Mouse (Mus musculus): ENCODE results near the gene Vasp.

Vasp gene

DNA sequence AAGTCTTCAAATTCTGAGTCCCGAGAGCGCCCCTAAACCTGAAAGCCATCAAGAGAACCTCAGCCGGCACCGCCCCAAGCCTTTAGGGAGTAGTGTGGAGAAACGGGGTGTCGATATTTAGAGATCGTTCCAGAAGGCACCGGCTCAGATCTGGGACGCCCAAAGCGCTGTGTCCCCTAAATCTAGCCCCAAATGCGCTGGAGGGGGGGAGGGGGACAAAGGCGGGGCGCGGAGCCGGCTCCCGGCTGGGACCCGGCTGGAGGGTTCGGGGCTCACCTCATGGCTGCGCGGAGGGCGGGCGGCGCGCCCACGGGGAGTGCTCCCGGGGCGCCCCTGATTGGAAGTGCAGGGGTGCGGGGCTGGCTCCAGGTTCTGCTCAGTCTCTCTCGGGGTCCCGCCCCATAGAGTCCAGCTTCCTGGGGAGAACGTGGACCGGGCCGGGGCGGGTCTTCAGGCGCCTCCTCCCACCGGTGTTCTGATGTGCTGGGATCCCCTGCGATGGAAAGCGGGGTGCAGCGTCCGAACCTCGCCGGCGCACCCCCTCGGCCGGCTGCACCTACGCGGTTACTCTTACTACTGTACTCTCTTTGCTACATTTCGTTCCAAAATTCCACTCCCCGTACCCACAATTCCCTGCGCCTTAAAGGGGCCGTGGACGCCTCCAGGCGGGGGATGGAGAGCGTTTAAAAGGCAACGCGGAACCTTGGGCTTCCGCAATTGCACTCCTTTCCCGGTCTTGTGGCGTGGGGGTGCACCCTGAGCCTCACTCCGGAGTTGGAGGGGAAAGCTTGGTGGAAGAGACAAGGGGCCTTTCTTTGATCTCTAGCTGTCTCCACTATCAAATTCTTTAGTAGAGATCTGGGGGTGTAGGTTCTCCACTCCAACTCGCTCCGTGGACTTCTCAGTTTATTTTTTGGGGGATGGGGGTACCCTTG, at the start of gene Vasp:
Vasp (minus strand) TSS at position 580 of the 935 bp plus-strand sequence.
- peak; percentile 90 for DNase-seq (ENCODE audit: low spot score)

DNA sequence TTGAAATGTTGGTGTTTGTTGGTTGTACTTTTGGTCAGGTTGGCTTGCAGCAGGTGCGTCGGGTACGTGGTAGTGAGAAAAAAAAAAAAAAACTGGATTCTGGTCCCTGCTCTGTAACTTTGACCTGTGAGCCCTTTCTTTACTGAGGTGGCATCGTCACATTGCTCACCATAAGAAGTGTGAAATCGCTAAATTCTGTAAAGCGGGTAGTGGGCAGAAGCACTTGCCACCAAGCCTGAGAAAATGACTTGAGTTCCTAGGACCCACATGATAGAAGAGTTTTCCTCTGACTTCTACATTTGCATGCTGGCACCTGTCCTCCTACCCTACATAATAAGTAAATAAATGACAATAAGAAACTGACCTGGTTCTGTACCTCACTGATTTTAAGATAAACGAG, 49.0 kb upstream of the Vasp start:
- DNase-seq (ENCODE audit: low spot score): no peak

DNA sequence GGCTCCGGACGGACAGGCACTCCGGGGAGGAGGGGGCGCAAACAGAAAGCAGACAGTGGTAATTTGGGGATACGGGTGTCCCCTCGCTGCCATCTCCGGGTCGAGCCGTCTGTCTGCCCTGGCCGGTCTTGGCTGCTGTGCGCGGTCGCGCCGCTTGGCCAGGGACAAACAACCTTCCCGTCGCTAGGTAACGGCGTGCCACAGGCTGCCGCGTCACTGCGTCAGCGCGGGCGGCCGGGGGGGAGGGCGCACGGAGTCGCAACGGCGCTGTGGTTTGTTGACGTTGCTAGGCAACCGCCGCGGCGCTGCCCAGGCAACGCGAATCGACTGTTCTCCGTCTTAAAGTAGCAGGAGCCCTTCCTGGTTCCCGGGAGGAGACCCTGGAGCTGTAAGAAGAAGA, 48.3 kb upstream of the Vasp start:
- DNase-seq (ENCODE audit: low spot score): peak; percentile 99

DNA sequence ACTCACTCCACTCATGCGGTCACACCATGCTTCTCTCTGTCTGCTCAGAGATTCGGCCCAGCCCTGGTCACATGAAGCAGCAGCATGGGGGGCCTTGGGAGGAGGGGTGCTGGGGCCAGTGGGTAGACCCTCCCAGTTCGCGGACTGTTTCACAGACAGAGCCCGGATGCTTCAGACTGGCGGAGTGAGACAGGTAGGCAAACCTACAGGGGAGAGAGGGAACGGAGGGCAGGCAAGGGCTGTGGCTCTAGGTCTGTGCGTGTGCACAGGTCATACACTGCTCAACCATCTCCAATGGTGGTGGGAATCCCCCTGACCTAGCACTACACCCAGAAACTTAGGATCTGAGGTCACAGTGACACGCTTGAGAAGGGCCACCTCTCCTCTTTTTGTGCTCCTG, 47.8 kb upstream of the Vasp start:
- no peak for DNase-seq (ENCODE audit: low spot score)

DNA sequence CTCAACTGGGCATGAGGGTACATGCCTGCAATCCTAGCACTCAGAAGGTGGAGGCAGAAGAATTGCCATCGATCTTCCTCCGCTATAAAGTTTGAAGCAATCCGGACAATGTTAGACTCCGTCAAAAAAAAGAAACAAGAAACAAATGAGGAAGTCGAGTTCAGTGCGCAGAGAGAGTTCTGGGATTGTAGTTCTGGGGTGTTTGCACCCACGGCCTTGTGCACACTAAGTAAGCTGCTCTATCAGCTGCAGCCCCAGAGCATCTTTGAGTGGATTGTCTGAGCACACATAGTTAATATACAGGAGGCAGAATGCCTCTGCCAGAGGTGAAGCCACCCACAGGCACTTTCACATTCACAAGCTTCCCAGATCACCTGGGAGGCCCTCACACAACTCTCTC, 47.1 kb upstream of the Vasp start:
- no peak for DNase-seq (ENCODE audit: low spot score)

DNA sequence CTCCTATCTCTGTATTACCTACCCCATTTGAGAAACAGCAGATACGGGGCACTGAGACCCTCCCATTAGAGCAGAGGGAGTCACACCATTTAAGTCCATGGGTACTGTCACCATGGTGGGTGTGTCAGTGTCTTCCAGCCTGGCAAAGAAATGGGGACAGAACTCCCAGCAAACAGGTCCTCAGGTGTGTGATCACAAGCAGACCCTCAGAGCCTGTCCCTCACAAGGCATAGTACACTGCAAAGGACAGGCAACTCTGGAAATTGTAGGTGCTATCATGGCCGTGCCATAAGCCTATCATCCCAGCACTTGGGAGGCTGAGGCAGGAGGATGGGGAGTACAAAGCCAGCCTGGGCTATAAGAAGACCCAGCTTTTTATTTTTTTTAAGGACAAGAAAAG, 46.6 kb upstream of the Vasp start:
- DNase-seq (ENCODE audit: low spot score): no peak

DNA sequence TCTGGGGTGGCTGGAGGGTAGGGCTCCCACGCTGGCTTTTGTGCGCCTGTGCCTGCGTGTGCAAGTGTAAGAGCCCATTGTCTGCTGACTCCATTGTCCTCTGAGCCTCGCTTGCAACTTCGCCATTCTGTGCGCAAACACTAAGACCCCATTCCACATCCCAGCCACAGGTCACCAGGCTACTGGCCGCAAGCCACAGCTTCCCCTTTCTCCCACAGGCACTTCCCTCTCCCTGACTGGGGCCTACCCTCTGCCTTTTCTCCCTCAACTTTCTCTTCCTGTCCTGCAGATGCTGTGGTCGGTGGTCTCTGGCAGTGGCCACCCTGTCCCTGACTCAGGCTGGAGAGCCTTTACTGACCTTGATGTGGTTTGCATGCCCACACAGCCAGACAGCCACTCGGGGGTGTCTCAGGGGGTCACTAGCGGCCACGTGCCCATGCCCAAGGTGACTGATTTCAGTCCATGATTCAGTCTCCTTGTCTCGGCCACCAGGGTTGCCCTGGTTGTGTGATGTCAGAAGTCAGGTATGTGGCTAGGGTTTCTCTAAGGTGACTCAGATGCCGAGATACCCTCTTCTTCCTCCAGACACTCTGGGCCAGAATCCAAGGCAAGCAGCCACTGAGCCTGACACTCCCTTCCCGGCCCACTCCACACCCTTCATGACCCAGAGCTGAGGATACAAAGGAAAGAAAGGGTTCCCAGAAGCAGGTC, 45.0 kb upstream of the Vasp start:
- no peak for DNase-seq (ENCODE audit: low spot score)

DNA sequence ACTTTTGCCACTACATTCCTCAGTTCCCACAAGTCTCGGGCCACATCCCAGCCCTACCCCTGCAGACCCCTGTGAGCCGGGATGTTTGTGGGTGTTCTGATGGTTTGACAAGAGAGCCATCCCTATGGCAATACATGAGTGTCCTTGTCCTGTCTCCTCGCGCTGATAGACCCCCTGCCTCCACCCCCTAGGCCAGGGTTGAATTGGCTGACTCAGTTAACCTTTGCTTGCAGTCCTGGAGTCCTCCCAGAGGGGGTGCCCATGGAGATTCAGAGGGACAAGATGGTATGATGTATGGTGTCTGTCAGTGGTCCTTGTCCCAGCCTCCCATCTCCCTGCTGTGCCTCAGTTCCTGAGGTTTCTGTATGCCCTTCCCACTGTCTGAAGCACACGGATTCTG, 42.4 kb upstream of the Vasp start:
- DNase-seq (ENCODE audit: low spot score): no peak

DNA sequence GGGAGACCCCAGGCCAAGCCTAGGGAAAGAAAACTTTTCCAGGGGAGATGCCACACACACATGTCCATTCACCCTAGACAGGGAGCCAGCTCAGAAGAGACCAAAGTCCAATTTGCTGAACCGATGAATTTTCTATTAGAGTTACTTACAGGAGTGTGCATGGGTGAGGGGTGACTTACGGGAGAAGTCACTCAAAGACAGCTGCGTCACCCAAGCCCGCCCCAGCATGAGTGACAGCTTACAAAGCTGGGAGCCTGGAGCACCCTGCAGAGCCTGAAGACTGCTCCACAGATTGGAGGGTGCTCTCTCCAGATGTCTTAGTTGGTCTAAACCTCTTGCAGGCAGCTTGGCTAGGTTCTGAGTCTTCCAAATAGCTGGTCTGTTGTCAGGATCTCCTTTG, 40.4 kb upstream of the Vasp start:
- no peak for DNase-seq (ENCODE audit: low spot score)

DNA sequence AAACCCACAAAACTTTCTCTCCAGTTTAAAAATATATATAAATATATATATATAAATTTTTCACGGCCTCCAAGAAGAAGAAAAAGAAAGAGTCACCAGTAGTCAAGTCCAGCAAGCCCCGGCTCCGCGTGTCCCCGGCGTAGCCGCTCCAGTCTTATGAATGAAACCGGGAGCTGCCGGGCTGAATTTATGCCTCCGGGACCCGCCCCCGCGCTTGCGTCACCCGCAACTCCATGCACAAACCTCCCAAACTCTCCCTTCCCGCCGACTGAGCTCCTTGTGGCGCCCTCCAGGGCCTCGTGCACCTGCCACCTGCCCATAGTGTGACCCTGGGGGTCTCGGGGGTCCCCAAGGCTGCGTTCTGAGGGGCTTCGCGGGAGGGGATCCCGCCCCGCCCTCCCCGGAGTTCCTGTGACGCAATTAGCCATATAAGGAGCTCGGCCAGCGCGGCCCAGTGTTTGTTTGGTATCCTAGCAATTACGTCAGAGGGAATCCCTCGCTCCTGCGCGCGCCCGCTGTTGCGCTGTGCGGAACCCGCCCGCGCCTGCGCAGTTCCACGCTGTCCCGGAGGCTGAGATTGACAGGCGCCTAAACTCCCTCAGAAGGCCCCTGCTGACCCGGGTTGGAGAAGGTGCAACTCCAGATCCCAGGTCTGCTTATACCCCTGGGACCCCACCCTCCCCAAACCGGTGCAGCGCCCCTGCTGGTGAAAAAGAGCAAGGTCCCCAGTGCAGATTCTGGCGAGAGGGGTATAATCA, 38.4 kb upstream of the Vasp start, which contains the start of gene Fosb:
Fosb (minus strand) TSS at position 168 of the 758 bp plus-strand sequence.
- DNase-seq (ENCODE audit: low spot score): peak; percentile 98

DNA sequence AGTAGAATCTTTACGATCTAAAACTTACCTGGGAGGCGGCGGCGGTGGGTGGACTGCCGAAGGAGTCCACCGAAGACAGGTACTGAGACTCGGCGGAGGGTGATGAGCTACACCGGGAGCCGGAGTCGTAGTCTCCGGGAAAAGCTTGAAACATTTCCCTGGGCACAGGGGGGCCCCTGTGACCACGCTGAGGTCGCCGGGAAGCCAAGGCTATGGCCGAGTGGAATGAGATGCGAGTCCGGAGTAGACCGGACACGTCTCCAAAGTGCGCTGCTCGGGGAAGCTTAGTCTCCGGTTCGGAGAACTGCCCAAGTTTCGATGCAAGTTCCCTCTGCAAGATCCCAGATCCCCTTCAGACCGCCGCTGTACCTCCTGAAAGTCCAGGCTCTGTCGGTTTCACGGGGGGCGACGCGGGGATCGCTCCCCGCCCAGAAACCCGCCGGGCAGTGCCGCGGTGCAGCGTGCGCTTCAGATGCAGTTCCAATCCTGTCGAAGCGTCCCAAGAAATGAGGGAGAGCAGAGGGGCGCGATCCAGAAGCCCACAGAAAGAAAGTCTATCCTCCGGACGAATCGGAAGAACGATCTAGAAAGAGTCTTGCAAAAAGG, 37.8 kb upstream of the Vasp start:
- no peak for DNase-seq (ENCODE audit: low spot score)

DNA sequence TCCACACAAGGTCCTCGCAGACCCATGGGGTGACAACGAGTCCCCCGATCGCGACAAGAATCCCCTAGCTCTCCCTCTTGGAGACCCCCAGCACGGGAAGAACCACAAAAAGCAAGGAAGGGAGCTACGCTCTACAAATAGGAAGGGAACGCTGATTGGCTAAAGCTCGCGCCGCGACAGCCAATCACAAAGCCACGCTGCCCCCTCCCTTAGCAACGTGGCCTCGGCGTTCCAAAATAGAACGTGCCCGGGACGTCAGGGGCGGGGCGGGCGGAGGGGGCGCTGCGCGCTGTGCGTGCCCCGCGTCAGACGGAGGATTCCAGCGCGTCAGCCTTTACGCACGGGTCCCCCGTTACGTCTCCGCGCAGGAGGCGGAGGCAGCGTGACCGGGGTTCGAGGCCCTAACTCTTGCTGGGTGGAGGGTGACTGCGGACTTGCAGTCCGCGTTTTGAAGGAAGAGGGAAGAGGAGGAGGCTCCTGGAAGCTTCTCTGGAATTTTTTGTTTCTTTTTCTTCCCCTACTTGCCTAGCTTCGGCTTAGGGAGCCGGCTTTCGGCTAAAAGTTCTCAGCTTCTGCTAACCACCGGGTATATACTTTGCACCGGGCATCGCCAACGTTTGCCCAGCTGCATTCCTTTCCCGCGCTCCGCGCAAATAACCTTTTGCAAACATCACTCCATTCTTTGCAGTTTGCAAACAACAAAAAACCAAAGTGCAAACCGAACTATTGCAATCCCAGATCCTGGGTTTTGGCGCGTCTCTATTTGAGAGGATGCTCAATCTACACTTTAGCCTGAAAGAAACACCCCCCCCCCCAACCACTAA, 37.0 kb upstream of the Vasp start:
- DNase-seq (ENCODE audit: low spot score): peak; percentile 96

DNA sequence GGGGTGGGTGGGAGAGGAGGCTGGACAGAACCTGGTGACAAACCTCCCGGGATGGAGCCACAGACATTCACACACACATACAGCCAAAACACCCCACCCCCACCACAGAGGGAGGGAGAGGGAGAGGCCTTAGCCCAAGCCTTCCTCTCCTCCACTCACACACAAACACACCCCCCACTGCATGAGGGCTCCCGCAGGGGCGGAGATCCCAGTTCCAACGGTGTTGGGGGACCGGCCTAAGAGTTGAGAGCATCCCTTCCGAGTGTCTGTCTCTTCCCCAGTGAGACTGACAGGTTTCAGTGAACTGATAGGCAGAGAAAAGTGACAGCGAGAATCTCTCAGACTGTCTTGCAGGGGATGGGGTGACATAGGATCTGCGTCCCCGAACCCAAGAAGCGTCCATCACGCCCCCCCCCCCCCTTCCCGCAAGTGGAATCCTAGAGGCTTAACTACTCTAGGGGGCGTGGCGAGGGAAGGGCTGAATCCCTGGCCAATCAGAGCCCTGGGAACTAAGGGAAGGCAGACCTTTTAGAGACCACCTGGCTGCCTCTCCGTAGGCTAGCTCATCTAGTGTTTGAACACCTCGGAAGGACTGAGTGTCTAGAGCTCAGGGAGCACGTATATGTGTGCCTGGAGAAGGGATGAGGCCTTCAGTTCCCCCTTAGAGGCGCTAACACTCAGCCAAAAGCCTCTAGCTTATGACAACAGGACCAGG, 36.3 kb upstream of the Vasp start:
- peak; percentile 87 for DNase-seq (ENCODE audit: low spot score)

DNA sequence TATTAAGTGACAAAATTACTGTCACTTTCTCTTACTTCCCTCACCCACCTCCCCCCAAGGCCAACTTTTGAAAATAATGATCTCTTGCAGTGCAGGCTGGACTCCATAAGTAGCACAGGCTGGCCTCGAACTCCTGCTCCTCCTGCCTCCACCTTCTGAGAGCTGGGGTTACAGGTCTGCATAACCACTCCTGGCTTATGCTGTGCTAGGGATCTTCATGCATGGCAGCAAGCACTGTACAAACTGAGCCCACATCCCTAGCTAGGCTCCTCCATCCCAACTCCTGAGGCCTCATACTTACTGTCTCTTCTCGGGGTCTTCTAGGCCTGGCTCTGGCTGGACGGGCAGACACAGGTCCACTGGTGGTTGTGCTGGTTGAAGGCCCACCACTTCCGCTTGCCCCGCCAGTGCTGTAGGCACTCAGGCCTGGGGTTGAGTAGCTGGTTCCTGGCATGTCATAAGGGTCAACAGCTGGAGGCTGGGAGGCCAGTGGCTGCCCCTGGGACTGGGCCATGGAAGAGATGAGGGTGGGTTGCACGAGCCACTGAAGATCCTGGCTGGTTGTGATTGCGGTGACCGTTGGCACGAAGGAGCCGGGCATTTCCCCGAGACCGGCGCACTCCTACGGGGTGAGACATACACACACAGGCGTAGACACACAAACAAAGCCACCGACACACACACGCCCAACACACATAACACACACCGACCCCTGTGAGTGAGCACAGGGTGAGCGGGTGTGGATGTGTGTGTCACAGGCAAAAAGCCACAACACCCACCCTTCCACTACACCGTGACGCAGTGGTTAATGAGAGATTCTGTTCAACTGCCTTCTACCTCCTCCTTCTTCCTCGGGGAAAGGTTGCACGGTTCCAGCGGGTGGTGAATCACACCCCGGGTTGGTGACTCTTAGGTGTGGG, 35.5 kb upstream of the Vasp start:
- DNase-seq (ENCODE audit: low spot score): no peak

DNA sequence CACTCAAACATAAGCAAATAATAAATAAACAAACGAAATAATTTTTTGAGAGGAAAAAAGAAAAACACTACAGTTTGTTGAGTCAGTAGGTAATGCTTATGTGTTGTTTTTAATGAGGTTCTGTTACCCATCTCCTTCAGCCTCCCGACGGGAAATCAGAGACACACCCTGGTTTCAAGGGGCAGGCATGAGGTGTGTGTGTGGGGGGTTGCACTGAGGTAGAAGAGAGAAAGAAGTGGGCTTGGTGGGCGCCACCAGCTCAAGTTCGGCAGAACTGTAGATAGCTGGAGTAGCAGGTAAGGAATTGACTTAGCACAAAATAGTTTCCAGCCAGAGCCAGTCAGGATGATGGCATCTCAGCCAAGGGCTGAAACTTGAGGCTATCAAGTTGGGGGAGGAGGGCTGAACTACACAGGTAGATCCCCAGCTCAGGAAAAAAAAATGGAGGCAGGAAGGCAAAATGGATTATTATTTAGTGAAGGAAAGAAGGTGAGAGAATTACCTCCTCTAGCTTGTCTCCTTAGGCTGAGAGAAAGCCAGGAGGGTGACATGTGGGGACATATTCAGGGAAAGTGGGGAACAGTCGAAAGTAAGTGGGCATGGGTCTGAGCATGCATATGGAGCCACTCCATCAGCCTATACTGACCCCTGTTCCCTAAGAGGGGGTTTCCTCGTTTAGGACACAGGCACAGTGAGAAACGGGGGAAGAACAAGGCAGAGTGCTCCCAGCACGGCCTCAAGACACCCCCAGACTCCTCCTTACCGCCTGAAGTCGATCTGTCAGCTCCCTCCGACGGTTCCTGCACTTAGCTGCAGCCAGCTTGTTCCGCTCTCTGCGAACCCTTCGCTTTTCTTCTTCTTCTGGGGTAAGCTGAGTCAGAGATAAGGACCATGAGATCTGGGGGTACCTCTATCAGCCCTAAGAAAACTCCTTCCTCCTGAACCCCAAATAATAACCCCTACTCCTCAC, 34.5 kb upstream of the Vasp start:
- DNase-seq (ENCODE audit: low spot score): no peak

DNA sequence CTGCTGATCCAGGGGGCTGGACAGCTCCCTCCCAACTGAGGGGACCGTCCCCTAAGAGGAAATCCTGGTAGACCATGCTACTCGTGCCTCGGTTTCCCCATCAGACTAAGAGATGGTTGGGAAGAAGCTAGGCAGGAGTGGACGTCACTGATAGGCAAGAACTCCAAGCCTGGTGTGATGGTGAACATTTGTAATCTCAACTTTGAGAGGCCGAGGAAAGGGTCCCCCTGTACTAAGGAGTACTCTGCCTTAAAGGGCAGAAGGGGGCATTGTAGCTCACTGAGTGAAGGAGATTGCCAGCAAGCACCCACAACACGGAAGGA, 33.8 kb upstream of the Vasp start:
- no peak for DNase-seq (ENCODE audit: low spot score)

DNA sequence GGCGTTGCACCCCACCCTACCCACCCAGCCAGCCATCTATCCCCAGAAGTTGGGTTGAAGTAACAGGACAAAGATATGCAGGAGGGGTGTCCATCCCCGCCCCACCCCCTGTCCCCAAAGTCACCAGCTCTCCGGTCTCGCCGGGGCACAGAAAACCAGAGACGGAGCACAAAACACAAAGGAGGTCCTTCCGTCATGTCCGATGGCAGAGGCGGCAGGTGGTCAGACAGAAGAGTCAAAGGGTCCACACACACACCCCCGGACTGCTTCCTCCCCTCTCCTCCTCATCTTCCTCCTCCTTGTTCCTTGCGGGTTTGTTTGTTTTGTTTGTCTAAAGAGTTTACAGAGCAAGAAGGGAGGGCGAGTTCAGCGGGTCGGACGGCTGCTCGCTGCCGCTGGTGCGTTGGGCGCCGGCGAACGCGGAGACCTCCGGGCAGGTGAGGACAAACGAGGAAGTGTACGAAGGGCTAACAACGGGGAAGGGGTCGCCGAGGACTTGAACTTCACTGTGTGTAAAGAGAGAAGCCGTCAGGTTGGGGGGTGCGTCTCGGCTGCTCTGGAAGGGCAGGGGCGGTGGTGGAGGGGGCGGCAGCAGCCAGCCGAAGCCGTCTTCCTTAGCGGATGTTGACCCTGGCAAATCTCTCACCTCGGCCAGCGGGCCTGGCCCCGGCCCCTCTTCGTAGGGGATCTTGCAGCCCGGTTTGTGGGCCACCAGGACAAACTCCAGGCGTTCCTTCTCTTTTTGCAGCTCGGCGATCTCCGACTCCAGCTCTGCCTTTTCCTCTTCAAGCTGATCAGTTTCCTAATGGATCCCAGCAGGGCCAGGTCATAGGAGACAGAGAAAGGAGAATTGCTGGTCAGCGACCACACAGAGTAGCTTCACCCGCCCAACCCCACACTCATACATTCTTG, 33.1 kb upstream of the Vasp start:
- no peak for DNase-seq (ENCODE audit: low spot score)
